Mouse (Mus musculus): ENCODE data around the gene Mospd3. TPM values are rescaled to one million over a fixed set of nuclear protein-coding genes. Genes with fewer than 3 reads are reported as not detected.

Gene Mospd3
- polyA plus RNA-seq, 1 experiment from 2014 or later, result 16.4 TPM

- 78% methylated on average over 6 of the region's 6 CpGs for WGBS
- Histone ChIP-seq H3K36me3 (no peaks in the 10 kb centered on the region), H3K9me3 (replicated peaks) (no peaks in the 10 kb centered on the region), H3K4me1 (peaks cover 8% of the 10 kb centered on the region; the same call in 1 of the 2 replicates), H3K27me3 (ENCODE audit: low read depth, poor library complexity, severe bottlenecking) (0 out of 2 replicates have a peak, but pooled peaks cover 7% of the 10 kb centered on the region), H3K4me3 (no peak overlapping the region), H3K27ac (no peak overlapping the region)
- DNase-seq (ENCODE audit: low spot score), result no peak
Measured at GRCm38 (mm10) chr5:137565744-137566143, 35.1 kb downstream of the Mospd3 start.

GRCm38 (mm10) chr5:137562965-137563364, 37.9 kb downstream of the Mospd3 start:
- 75% methylated on average over 10 of the region's 10 CpGs for WGBS
- H3K27me3 ChIP-seq (ENCODE audit: low read depth, poor library complexity, severe bottlenecking), result 0 out of 2 replicates have a peak, but pooled peaks cover 7% of the 10 kb centered on the region
- H3K4me1 ChIP-seq, result no peaks in the 10 kb centered on the region
- H3K9me3 ChIP-seq (replicated peaks), result no peaks in the 10 kb centered on the region
- no peak overlapping the region for H3K4me3 ChIP-seq
- no peak for DNase-seq (ENCODE audit: low spot score)
- H3K36me3 ChIP-seq, result no peaks in the 10 kb centered on the region
- H3K27ac ChIP-seq, result no peak overlapping the region

- H3K4me3 ChIP-seq, result no peak overlapping the region
- WGBS, result 71% methylated on average over 6 of the region's 6 CpGs
- H3K27me3 ChIP-seq (ENCODE audit: low read depth, poor library complexity, severe bottlenecking), result no peaks in the 10 kb centered on the region
- H3K36me3 ChIP-seq, result no peaks in the 10 kb centered on the region
- no peaks in the 10 kb centered on the region for H3K4me1 ChIP-seq
- DNase-seq (ENCODE audit: low spot score), result no peak
- H3K27ac ChIP-seq, result no peak overlapping the region
- no peaks in the 10 kb centered on the region for H3K9me3 ChIP-seq (replicated peaks)
Measured at GRCm38 (mm10) chr5:137561556-137561955, 39.3 kb downstream of the Mospd3 start.

- DNase-seq (ENCODE audit: low spot score), result no peak
- no peaks in the 10 kb centered on the region for H3K36me3 ChIP-seq
- peaks cover 8% of the 10 kb centered on the region; the same call in 1 of the 2 replicates for H3K4me1 ChIP-seq
- peaks cover 19% of the 10 kb centered on the region for H3K27me3 ChIP-seq (ENCODE audit: low read depth, poor library complexity, severe bottlenecking)
- H3K4me3 ChIP-seq, result peak overlapping the region; percentile 23; the same call in 1 of the 2 replicates
- H3K9me3 ChIP-seq (replicated peaks), result no peaks in the 10 kb centered on the region
- H3K27ac ChIP-seq, result no peak overlapping the region
- WGBS, result 47% methylated on average over 11 of the region's 11 CpGs
Measured at GRCm38 (mm10) chr5:137553898-137554297, 47.0 kb downstream of the Mospd3 start.

- no peaks in the 10 kb centered on the region for H3K9me3 ChIP-seq (replicated peaks)
- H3K4me3 ChIP-seq, result peak within 1 kb of the TSS; percentile 23
- no peak within 1 kb of the TSS for H3K27ac ChIP-seq
- 2% methylated on average over 37 of the region's 37 CpGs for WGBS
- H3K36me3 ChIP-seq, result no peaks in the 10 kb centered on the region
- DNase-seq (ENCODE audit: low spot score), result peak; percentile 91
- H3K4me1 ChIP-seq, result peaks cover 8% of the 10 kb centered on the region; the same call in 1 of the 2 replicates
- peaks cover 19% of the 10 kb centered on the region for H3K27me3 ChIP-seq (ENCODE audit: low read depth, poor library complexity, severe bottlenecking)
Measured at GRCm38 (mm10) chr5:137553411-137553837, 47.4 kb downstream of the Mospd3 start, which contains the start of gene Actl6b. Gene Actl6b, plus strand, starts transcription at chr5:137553517.

- peaks cover 8% of the 10 kb centered on the region; the same call in 1 of the 2 replicates for H3K4me1 ChIP-seq
- H3K27me3 ChIP-seq (ENCODE audit: low read depth, poor library complexity, severe bottlenecking), result peaks cover 19% of the 10 kb centered on the region
- peak overlapping the region; percentile 23 for H3K4me3 ChIP-seq
- H3K9me3 ChIP-seq (replicated peaks), result no peaks in the 10 kb centered on the region
- WGBS, result 30% methylated on average over 6 of the region's 6 CpGs
- H3K36me3 ChIP-seq, result no peaks in the 10 kb centered on the region
- no peak for DNase-seq (ENCODE audit: low spot score)
- H3K27ac ChIP-seq, result no peak overlapping the region
Measured at GRCm38 (mm10) chr5:137553000-137553399, 47.9 kb downstream of the Mospd3 start.

- Histone ChIP-seq H3K36me3 (no peaks in the 10 kb centered on the region), H3K4me1 (peaks cover 8% of the 10 kb centered on the region; the same call in 1 of the 2 replicates), H3K4me3 (no peak overlapping the region), H3K9me3 (replicated peaks) (no peaks in the 10 kb centered on the region), H3K27ac (no peak overlapping the region), H3K27me3 (ENCODE audit: low read depth, poor library complexity, severe bottlenecking) (peaks cover 19% of the 10 kb centered on the region)
- DNase-seq (ENCODE audit: low spot score), result no peak
- WGBS, result 81% methylated on average over 5 of the region's 5 CpGs
Measured at GRCm38 (mm10) chr5:137551119-137551518, 49.7 kb downstream of the Mospd3 start.

- no peaks in the 10 kb centered on the region for H3K36me3 ChIP-seq
- peaks cover 16% of the 10 kb centered on the region for H3K27me3 ChIP-seq (ENCODE audit: low read depth, poor library complexity, severe bottlenecking)
- DNase-seq (ENCODE audit: low spot score), result no peak
- H3K9me3 ChIP-seq (replicated peaks), result no peaks in the 10 kb centered on the region
- WGBS, result 94% methylated on average over 2 of the region's 2 CpGs
- H3K4me3 ChIP-seq, result no peak overlapping the region
- H3K27ac ChIP-seq, result no peak overlapping the region
- peaks cover 8% of the 10 kb centered on the region; the same call in 1 of the 2 replicates for H3K4me1 ChIP-seq
Measured at GRCm38 (mm10) chr5:137549840-137550239, 51.0 kb downstream of the Mospd3 start.

Other genes starting within 250 kb of the Mospd3 start
- gene Zan, start 124.0 kb downstream of the Mospd3 start, polyA plus RNA-seq (2016; fragmentation: Nextera tagmentation; extraction: Ambion mirVana), result 0.03 and 0.10 TPM in 2 replicates
- 53.2 and 63.4 TPM in 2 replicates for gene Pop7, start 98.5 kb downstream of the Mospd3 start, polyA plus RNA-seq (2016; fragmentation: Nextera tagmentation; extraction: Ambion mirVana)
- 13.5 and 14.6 TPM in 2 replicates for gene Gigyf1, start 82.5 kb downstream of the Mospd3 start, polyA plus RNA-seq (2016; fragmentation: Nextera tagmentation; extraction: Ambion mirVana)
- 1.5 and 2.4 TPM in 2 replicates for gene Epo, start 67.8 kb downstream of the Mospd3 start, polyA plus RNA-seq (2016; fragmentation: Nextera tagmentation; extraction: Ambion mirVana)
- 257 and 295 TPM in 2 replicates for gene Gnb2, start 67.5 kb downstream of the Mospd3 start, polyA plus RNA-seq (2016; fragmentation: Nextera tagmentation; extraction: Ambion mirVana)
- not detected in 2 replicates for gene Actl6b, start 47.5 kb downstream of the Mospd3 start, polyA plus RNA-seq (2016; fragmentation: Nextera tagmentation; extraction: Ambion mirVana)
- gene Tfr2, start 31.2 kb downstream of the Mospd3 start, polyA plus RNA-seq (2016; fragmentation: Nextera tagmentation; extraction: Ambion mirVana), result 0.79 and 1.4 TPM in 2 replicates
- 153 and 165 TPM in 2 replicates for gene Pcolce, start 12.7 kb upstream of the Mospd3 start, polyA plus RNA-seq (2016; fragmentation: Nextera tagmentation; extraction: Ambion mirVana)
- gene Fbxo24, start 27.9 kb upstream of the Mospd3 start, polyA plus RNA-seq (2016; fragmentation: Nextera tagmentation; extraction: Ambion mirVana), result 0.11 and 0.60 TPM in 2 replicates
- gene Lrch4, start 28.1 kb upstream of the Mospd3 start, polyA plus RNA-seq (2016; fragmentation: Nextera tagmentation; extraction: Ambion mirVana), result 25.9 and 32.2 TPM in 2 replicates
- gene Gm20605, start 28.1 kb upstream of the Mospd3 start, polyA plus RNA-seq (2016; fragmentation: Nextera tagmentation; extraction: Ambion mirVana), result 12.6 and 14.8 TPM in 2 replicates
- gene Sap25, start 40.3 kb upstream of the Mospd3 start, polyA plus RNA-seq (2016; fragmentation: Nextera tagmentation; extraction: Ambion mirVana), result 8.0 and 9.7 TPM in 2 replicates
- gene Irs3, start 44.7 kb upstream of the Mospd3 start, polyA plus RNA-seq (2016; fragmentation: Nextera tagmentation; extraction: Ambion mirVana), result 0.23 and 0.48 TPM in 2 replicates
- gene Agfg2, start 83.7 kb upstream of the Mospd3 start, polyA plus RNA-seq (2016; fragmentation: Nextera tagmentation; extraction: Ambion mirVana), result 18.6 and 22.9 TPM in 2 replicates
- gene Nyap1, start 140.5 kb upstream of the Mospd3 start, polyA plus RNA-seq (2016; fragmentation: Nextera tagmentation; extraction: Ambion mirVana), result 1.1 and 2.5 TPM in 2 replicates
- 78.1 and 99.5 TPM in 2 replicates for gene Tsc22d4, start 144.7 kb upstream of the Mospd3 start, polyA plus RNA-seq (2016; fragmentation: Nextera tagmentation; extraction: Ambion mirVana)
- 47.0 and 49.5 TPM in 2 replicates for gene Ppp1r35, start 177.8 kb upstream of the Mospd3 start, polyA plus RNA-seq (2016; fragmentation: Nextera tagmentation; extraction: Ambion mirVana)
- 11.3 and 11.8 TPM in 2 replicates for gene Mepce, start 186.6 kb upstream of the Mospd3 start, polyA plus RNA-seq (2016; fragmentation: Nextera tagmentation; extraction: Ambion mirVana)
- 8.4 and 15.8 TPM in 2 replicates for gene Zcwpw1, start 186.7 kb upstream of the Mospd3 start, polyA plus RNA-seq (2016; fragmentation: Nextera tagmentation; extraction: Ambion mirVana)
- gene Pilra, start 235.2 kb upstream of the Mospd3 start, polyA plus RNA-seq (2016; fragmentation: Nextera tagmentation; extraction: Ambion mirVana), result 0.34 and 0.39 TPM in 2 replicates